Mouse (Mus musculus) stomach, postnatal 0 days (tissue): Measurements from ENCODE around the gene Ssbp4.

ENCODE experiments used
- CTCF ChIP-seq: IDR thresholded peaks from 2 replicates; pipeline ENCODE4 v1.5.1; 2016; ENCODE audit warnings: antibody characterized with exemption, low read depth, mild to moderate bottlenecking, moderate library complexity
- EP300 ChIP-seq: optimal IDR thresholded peaks from 2 replicates; pipeline ENCODE3; 2016; ENCODE audit warnings: antibody characterized with exemption

- TF ChIP-seq CTCF (no peak), EP300 (no peak)
Measured at GRCm38 (mm10) chr8:70605871-70606779, 2.5 kb downstream of the Ssbp4 start.
